Mouse (Mus musculus) hindbrain, embryonic 16.5 days (tissue): ENCODE results near the gene Sipa1l3. TPM values are rescaled to one million over a fixed set of nuclear protein-coding genes. Genes with fewer than 3 reads are reported as not detected.

Source experiments
- ATAC-seq: fragments of 200-750 bp; cut with Nextera tagmentation; 2 replicates; pipeline ENCODE4 v1.8.0; 2017; ENCODE audit warnings: moderate TSS enrichment, moderate library complexity
- H3K27ac ChIP-seq: fragments of 300-500 bp; sonication (generic); 2 replicates; pipeline ENCODE4 v1.5.1; 2014; ENCODE audit warnings: low read depth, mild to moderate bottlenecking, control low read depth, low read length, moderate library complexity
- H3K27me3 ChIP-seq: fragments of 300-500 bp; sonication (generic); replicated peaks from 2 replicates; pipeline ENCODE4 v1.6.1; 2014; ENCODE audit warnings: low read length; ENCODE audit not compliant: control insufficient read depth, insufficient read depth
- H3K36me3 ChIP-seq: fragments of 300-500 bp; sonication (generic); 2 replicates; pipeline ENCODE4 v1.6.1; 2014; ENCODE audit warnings: mild to moderate bottlenecking, low read length, moderate library complexity, mixed read lengths; ENCODE audit not compliant: control insufficient read depth, insufficient read depth
- H3K4me1 ChIP-seq: fragments of 300-500 bp; sonication (generic); 2 replicates; pipeline ENCODE4 v1.6.1; 2014; ENCODE audit warnings: low read depth, low read length; ENCODE audit not compliant: control insufficient read depth, insufficient read depth
- H3K4me2 ChIP-seq: fragments of 300-500 bp; sonication (generic); 2 replicates; pipeline ENCODE4 v1.6.1; 2014; ENCODE audit warnings: mild to moderate bottlenecking, low read length, control low read depth, moderate library complexity
- H3K4me3 ChIP-seq: fragments of 300-500 bp; sonication (generic); 2 replicates; pipeline ENCODE4 v1.5.1; 2014; ENCODE audit warnings: mild to moderate bottlenecking, low read length, control low read depth, moderate library complexity
- H3K9ac ChIP-seq: fragments of 300-500 bp; sonication (generic); 2 replicates; pipeline ENCODE4 v1.6.1; 2014; ENCODE audit warnings: low read depth, mild to moderate bottlenecking, control low read depth, low read length, moderate library complexity
- H3K9me3 ChIP-seq: fragments of 300-500 bp; sonication (generic); 2 replicates; pipeline ENCODE4 v1.6.1; 2014; ENCODE audit warnings: mild to moderate bottlenecking, low read length, moderate library complexity; ENCODE audit not compliant: control insufficient read depth
- WGBS: fragments of 180-500 bp; shearing (Covaris S2); extraction: QIAGEN DNeasy Blood & Tissue Kit; methylation state at CpG from one replicate; pipeline ENCODE4 v1.1.7; 2014; 5-methylcytosine and 5-hydroxymethylcytosine counted together
- polyA plus RNA-seq: library from polyadenylated mRNA; unstranded; fragments of >200 nt; fragmentation: Nextera tagmentation; extraction: Ambion mirVana; gene quantifications from 2 replicates; pipeline ENCODE4 v1.2.1, GENCODE M21; 2015

Gene Sipa1l3
- polyA plus RNA-seq, 1 experiment from 2014 or later, result 23.1 TPM

DNA sequence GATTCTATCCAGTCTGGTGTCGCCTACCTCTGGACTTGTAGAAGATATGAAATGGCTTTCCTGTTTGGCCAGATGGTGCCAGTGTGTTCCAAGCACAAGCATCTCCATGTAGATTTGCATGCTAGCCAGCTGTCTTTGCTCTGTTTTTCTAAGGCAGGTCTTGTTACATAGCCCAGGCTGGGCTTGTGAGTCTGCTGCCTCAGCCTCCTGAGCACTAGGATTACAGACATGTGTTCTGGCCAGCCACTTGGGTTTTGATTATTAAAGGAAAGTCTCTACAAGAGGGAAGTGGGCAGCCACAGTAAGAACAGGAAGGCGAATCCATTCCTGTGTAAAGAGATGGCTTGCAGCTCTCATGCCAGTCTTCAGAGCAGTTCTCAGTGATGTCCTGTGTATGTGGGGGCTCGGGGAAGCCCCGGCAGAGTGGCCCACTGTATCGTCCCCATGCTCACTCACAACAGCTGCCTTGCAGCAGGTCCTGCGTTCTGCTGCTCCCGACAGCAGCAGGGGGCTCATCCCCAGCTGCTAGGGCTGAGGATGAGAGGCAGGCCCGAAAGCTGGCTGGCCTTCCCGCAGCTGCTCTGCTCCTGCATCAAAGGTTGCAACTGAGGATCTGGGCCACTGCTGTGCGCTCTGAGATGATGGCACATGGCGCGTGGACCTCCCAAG lies 97.1 kb downstream of the Sipa1l3 start:
- ATAC-seq, result no peak
- H3K4me3 ChIP-seq, result no peak overlapping the region

DNA sequence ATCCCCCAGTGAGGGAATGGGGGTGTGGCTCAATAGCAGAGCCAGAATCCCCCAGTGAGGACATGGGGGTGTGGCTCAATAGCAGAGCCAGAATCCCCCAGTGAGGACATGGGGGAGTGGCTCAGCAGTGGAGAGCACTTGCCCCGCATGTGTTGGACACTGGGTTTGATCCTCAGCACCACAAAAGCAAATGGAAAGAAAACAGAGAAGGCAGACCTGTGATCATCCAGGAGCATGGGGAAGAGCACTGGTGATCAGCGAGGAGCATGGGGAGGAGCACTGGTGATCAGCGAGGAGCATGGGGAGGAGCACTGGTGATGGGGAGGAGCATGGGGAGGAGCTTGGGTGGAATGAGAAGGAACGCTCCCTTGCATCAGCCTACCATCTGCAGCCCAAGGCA lies 98.6 kb downstream of the Sipa1l3 start:
- Histone ChIP-seq H3K9ac (no peak overlapping the region), H3K9me3 (no peaks in the 10 kb centered on the region), H3K4me2 (no peak overlapping the region), H3K36me3 (no peaks in the 10 kb centered on the region), H3K27ac (no peak overlapping the region), H3K27me3 (no peaks in the 10 kb centered on the region), H3K4me3 (no peak overlapping the region), H3K4me1 (peaks cover 13% of the 10 kb centered on the region)
- WGBS, result 64% methylated on average over 4 of the region's 4 CpGs
- no peak for ATAC-seq

More for the DNA sequence above, 97.1 kb downstream of the Sipa1l3 start:
- 20% methylated on average over 12 of the region's 12 CpGs for WGBS
- H3K36me3 ChIP-seq, result no peaks in the 10 kb centered on the region
- peaks cover 14% of the 10 kb centered on the region for H3K4me1 ChIP-seq
- H3K27ac ChIP-seq, result peak overlapping the region; percentile 44; the same call in 1 of the 2 replicates
- no peaks in the 10 kb centered on the region for H3K27me3 ChIP-seq
- no peak overlapping the region for H3K4me2 ChIP-seq
- H3K9me3 ChIP-seq, result no peaks in the 10 kb centered on the region
- H3K9ac ChIP-seq, result peak overlapping the region; percentile 35

DNA sequence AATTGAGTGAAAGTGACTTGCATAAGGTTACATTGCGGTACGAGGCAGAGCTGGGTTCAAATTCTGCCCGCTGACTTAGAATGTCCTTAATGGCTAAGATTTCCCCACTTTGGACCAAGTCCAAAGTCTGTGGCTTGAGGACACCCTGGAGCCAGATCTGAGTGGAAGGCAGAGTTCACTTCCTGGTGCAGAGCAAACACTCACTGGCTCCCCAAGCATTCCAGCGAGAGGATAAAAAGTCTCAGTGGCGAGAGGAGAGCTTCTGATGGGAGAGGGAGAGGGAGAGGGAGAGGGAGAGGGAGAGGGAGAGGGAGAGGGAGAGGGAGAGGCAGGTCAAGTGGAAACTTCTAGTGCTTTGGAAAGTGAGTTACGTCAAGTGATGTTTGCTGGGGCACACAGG lies 100.2 kb downstream of the Sipa1l3 start:
- Histone ChIP-seq H3K9ac (no peak overlapping the region), H3K36me3 (no peaks in the 10 kb centered on the region), H3K4me2 (no peak overlapping the region), H3K27ac (no peak overlapping the region), H3K9me3 (no peaks in the 10 kb centered on the region), H3K4me3 (no peak overlapping the region), H3K27me3 (no peaks in the 10 kb centered on the region), H3K4me1 (peaks cover 13% of the 10 kb centered on the region)
- no peak for ATAC-seq
- WGBS, result 70% methylated on average over 6 of the region's 6 CpGs

DNA sequence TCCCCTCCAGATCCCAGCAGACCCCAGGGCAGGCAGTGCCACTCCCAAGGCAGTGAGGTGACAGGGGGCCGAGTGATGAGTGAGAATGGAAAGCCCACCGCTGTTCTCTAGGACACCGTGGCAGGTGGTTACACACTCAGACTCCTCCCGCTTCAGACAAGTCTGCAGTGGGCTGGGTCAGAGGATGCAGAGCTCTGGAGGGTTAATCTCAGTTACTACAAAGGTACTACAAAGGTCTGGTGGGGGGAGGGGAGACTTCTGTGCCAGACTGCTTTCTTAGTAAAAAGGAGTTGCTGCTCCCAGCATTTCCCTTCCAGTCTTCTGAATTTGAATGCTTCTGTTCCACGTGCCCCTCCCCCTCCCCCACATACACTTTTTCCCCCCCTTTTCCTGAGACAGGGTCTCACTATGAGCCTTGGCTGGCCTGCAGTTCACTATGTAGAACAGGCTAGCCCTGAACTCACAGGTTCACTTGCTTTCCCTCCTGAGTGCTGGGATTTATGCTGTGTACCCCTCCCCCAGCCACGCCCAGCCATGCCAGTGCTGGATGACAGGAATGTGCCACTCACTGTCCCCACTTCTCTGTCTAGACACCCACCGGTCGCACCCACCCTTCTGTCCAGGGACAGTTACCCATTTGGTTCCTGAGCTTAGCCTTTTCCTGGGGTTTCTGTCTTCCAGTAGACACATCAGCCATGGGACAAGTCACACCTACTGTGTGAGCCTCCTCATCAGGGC lies 100.9 kb downstream of the Sipa1l3 start:
- Histone ChIP-seq H3K4me3 (no peak overlapping the region), H3K36me3 (no peaks in the 10 kb centered on the region), H3K9me3 (no peaks in the 10 kb centered on the region), H3K9ac (no peak overlapping the region), H3K27me3 (no peaks in the 10 kb centered on the region), H3K4me1 (peaks cover 13% of the 10 kb centered on the region), H3K27ac (no peak overlapping the region), H3K4me2 (no peak overlapping the region)
- WGBS, result 34% methylated on average over 8 of the region's 8 CpGs
- ATAC-seq, result no peak

DNA sequence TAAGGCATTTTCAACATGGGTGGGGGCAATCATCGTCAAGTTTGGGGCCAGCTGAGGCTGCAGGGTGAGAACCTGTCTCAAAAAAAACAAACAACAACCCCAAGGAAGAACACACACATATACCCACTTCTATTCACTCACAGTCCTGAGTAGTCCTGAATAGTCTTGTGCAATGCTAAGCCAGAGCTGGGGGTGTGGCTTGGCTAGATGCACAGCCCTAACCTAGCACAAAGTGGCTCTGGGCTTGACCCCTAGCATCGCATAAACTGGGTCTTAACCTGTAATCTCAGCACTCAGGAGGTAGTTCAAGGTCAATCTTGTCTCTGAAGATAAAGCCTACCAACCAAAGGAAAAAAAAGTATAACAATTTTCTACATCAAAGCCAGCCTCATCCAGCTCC lies 101.5 kb downstream of the Sipa1l3 start:
- H3K9ac ChIP-seq, result no peak overlapping the region
- 45% methylated on average over 2 of the region's 2 CpGs for WGBS
- no peak for ATAC-seq
- no peaks in the 10 kb centered on the region for H3K9me3 ChIP-seq
- H3K4me3 ChIP-seq, result no peak overlapping the region
- H3K36me3 ChIP-seq, result no peaks in the 10 kb centered on the region
- no peak overlapping the region for H3K4me2 ChIP-seq
- H3K27me3 ChIP-seq, result no peaks in the 10 kb centered on the region
- peaks cover 16% of the 10 kb centered on the region for H3K4me1 ChIP-seq
- no peak overlapping the region for H3K27ac ChIP-seq

DNA sequence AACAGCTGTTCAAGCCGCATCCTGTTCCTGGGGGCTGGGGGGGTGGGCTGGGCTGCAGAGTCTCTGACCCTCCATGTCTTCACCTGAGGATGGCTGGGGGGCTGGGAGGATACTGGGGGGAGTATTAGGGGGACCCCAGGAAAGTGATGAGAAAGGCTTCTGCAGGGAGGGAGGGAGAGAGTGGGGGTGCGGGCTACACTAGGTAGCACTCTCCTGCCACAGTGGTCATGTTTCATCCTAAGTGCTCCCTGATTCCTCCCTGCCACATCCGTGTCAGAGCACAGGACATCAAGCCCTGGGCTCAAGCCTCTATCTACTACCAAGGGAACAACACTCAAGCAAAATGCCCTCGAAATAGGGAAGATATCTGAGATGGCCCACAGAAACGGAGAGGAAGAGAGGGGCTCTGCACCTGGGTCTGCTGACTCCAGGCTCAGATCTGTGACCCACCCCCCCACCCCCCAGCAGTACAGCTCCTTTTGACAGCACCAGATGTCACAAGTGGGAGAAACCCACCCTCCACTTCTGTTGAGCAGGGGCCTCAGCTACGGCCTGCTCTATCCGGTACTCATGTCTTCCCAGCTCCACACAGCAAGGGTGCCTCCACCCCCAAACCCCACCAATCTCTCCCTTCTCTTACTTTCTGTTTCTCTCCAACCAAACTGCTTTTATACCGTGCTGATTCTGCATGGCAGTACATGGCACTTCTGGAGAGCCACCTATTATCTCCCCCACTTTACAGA lies 106.4 kb downstream of the Sipa1l3 start:
- peak; percentile 35; the same call in 1 of the 2 replicates for ATAC-seq
- Histone ChIP-seq H3K36me3 (no peaks in the 10 kb centered on the region), H3K9me3 (no peaks in the 10 kb centered on the region), H3K4me3 (no peak overlapping the region), H3K27ac (peak overlapping the region; percentile 25; the same call in 1 of the 2 replicates), H3K9ac (no peak overlapping the region), H3K27me3 (no peaks in the 10 kb centered on the region), H3K4me2 (no peak overlapping the region), H3K4me1 (peaks cover 20% of the 10 kb centered on the region)
- 67% methylated on average over 8 of the region's 8 CpGs for WGBS

DNA sequence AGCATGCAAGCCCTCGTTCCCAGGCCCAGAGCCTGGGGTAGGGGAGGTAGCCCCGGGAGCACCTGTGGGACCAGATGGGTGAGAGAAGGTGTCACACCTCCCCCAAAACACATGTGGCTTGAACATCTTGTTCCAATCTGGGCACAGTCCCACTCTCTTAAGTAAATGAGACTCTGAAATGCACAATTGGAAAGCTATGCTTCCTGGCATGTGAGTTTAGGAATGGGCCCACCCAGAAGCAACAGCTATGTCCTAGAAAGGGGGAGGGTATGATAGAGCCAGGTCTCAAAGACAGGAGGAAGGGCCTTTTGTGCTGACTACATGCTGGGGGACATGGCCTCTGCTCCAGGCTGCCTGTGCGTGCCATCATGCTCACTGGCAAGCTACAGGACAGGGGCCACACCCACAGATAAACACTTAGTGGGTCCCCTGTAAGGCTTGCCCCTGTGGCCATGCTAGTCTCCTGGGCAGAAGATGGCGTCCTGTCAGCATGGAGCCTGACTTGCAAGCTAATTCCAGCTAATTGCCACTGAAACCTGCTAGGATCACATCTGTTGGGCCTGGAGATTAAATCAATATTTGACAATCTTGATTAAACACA lies 107.1 kb downstream of the Sipa1l3 start:
- Histone ChIP-seq H3K36me3 (no peaks in the 10 kb centered on the region), H3K4me1 (peaks cover 20% of the 10 kb centered on the region), H3K27ac (peak overlapping the region; percentile 17; the same call in 1 of the 2 replicates), H3K4me2 (no peak overlapping the region), H3K4me3 (no peak overlapping the region), H3K27me3 (no peaks in the 10 kb centered on the region), H3K9me3 (no peaks in the 10 kb centered on the region), H3K9ac (no peak overlapping the region; the same call in 1 of the 2 replicates)
- 58% methylated on average over 4 of the region's 4 CpGs for WGBS
- ATAC-seq, result peak; percentile 40

DNA sequence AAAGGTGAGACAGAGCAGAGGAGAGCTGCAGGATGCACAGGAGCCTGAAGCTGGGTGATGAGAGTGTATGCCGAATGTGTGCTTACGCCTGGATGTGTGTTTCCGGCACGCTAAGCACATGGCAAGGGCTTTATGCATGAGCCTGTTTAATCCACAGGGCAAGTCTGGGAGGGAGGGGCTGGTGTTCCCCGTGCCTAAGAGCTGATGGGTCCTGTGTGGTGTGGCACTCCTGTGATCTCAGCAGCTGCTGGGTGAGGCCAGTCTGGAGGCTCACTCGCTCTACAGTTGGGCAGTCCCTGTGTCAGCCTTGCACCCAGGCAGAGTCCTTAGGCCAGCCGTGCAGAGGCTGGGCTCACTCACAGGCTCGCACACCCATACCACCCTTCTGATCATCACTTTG lies 108.0 kb downstream of the Sipa1l3 start:
- Histone ChIP-seq H3K9me3 (no peaks in the 10 kb centered on the region), H3K4me1 (peaks cover 20% of the 10 kb centered on the region), H3K36me3 (no peaks in the 10 kb centered on the region), H3K27ac (no peak overlapping the region; the same call in 1 of the 2 replicates), H3K4me3 (no peak overlapping the region), H3K27me3 (no peaks in the 10 kb centered on the region), H3K9ac (no peak overlapping the region), H3K4me2 (no peak overlapping the region)
- WGBS, result 83% methylated on average over 8 of the region's 8 CpGs
- ATAC-seq, result peak; percentile 41; the same call in 1 of the 2 replicates
